Mouse (Mus musculus): ENCODE measurements at regions not wholly inside any gene's neighbourhood (a gene's known extent, or its start where the extent isn't known, plus 50 kb on each side); places are given as distances from the start of the nearest gene placed in this dataset.
A peak's percentile ranks its signal among the peaks of the same experiment; 100 is the strongest.

DNA sequence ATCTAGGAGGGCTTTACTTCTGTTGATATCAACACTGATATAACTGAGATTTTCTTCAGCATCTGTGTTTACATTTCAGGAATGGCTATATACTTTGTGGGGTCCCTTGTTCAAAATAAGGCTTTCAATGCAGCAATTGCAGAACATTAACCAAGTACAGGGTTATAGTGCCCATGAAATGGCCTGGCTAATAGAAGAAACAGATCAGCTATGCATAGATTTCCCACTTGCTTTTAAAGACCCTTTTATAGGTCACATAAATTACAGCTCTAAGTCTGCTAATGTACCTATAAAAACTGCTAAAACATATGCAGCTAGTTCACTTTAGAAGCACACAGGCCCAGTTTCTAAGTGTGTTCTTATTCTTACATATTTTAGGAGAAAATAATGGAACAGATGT, 472.1 kb downstream of the Nup35 start:
- no peak for DNase-seq (ENCODE audit: low read depth, low spot score)

DNA sequence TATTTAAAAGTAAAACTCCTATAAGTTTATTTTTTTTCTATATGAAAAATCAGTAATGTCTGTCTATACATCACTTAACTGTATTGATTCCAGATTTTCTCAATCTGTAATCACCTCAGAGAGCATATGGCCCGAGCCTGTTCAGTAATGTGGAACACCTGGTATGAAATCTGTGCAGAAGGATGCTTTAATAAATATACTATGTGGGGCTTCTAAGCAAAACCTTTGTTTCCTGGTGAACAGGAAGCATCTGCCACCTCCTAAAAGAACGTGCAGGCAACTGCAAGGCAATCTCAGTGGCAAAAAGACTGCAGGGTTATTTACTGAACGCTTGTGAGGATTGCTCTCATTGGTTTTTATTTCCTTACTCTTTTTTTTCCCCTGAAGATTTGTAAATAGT, 488.8 kb downstream of the Nup35 start:
- no peak for DNase-seq (ENCODE audit: low read depth, low spot score)

DNA sequence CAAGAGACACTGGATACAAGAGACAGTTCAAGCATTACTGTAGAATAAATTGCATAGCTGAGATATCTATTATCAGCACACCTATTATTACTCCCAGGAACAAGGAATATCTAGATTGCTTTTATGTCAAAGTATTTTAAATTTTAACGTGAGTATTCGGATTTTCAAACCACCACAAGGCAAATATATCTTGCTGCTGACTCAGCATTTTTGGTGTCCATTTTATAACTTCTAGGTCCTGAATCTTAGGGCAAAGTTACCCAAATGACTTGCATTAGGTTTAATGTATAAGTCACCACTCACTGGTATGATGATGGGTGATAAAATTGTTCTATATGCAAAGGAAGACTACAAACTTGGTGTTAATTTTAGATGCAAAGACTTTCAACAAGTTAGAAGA, 501.7 kb downstream of the Nup35 start:
- no peak for DNase-seq (ENCODE audit: low read depth, low spot score)

GRCm38 (mm10) chr2:81120460-81121051, 503.5 kb downstream of the Nup35 start:
- peak; percentile 23 for DNase-seq (ENCODE audit: low read depth, low spot score)

DNA sequence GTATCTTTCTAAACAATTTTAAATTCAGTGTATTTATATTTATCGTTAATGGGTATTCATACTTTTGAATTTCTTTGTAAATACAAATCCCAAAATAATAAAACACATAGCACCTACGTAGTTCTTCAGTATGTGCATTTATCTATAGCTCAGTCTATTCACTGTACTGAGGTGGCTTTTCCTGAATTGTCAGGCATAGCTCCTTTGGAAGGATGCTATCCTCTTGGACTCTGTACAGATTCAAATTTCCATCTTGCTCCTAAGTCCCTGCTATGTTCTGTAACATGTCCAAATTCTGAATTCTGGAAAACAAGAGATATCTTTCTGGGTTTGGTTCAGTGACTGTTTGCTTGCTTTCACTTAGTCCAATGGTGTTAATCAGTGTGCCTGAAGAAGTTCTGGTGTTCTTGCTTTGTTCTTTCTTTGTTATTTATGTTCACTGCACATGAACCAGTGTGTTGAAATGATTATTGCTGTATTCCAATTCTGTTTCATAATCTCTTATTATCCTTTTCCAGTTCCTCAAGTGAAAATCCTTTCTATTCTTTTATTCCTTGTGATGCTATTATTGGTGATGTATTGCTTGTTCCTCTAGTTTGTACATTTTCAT, 519.5 kb downstream of the Nup35 start:
- DNase-seq (ENCODE audit: low read depth, low spot score): no peak

DNA sequence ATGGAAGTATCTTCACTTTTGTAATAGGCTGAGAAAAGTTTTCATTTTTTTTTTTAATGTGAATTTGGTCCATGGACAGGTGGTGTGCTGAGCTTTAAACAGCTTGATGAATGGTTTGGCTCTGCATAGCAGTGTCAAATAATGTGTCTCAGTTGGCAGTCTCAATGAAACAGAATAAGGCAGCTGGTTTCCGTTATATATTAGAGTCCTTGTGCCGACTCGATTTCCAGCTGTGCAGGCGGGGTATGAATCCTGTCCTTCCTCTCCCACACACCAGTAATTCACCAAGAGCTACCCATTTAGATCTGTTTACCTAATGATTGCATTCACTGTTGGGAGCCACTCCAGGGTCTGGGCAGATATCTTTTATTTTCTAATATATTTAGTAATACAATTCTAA, 526.6 kb downstream of the Nup35 start:
- peak; percentile 63 for DNase-seq (ENCODE audit: low read depth, low spot score)

DNA sequence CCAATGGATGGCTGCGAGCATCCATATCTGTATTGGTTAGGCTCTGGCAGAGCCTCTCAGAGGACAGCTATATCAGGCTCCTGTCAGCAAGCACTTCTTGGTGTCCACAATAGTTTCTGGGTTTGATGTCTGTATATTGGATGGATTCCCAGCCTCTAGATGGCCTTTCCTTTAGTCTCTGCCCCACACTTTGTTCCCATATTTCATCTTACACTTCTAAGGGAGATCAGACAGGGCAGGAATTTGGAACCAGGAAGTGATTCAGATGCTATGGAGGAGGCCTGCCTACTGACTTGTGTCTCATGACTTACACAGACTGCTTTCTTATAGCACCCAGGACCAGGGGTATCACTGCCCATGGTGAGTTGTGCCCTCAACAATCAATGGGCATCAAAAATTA, 529.4 kb downstream of the Nup35 start:
- no peak for DNase-seq (ENCODE audit: low read depth, low spot score)

DNA sequence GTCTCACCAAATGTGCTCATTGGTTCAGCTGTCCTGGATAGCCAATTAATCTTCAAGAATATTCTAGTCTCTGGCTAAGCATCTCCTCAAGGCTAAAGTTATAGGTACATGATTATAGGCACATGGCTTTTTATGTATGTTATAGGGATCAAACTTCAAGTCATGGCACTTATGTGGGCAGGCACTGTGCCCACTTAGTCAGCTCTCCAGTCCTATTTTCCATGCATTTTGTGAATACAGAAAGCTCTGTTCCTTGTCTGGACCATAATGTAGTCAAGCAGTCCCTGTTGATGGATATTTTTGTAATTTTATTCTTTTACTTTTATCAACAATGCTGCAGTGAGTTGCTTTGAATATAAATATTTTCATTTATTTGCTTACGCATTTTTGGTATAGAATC, 531.1 kb downstream of the Nup35 start:
- no peak for DNase-seq (ENCODE audit: low read depth, low spot score)

DNA sequence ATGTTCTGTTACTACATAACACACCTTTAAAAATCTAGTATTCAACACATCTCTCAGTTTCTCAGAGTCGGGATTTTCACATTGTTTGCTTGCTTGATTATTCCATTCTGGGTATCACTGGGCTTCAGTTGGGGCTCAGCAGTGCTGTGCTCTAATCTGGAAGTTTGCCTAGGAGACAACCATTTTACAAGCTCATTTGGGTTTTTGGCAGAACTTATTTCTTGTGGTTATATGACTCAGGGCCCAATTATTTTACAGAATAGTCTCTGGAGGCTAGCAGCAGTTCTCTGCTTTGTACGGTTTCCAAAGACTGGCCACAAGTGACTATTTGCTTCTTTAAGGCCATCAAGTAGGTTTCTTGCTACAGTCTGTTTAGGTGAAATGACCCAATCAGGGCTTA, 565.4 kb downstream of the Nup35 start:
- no peak for DNase-seq (ENCODE audit: low read depth, low spot score)

DNA sequence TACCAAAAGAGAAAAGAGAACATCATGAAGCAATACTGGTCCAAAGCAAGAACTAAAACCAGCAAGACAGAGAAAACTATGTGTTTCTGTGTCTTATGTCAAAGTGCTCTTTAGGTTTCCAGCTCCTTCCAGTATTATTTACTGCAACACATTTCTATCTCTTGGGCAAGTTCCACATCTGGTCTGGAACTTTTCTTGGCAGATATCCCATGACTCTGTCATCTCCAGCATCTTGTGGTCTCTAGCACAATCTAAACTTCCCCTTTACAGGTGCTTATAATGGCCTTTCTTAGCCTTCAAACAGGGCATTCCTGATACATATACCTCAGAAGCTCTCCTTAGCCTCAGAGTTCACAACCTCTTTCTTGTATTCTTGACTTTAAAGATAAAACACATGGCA, 568.9 kb downstream of the Nup35 start:
- DNase-seq (ENCODE audit: low read depth, low spot score): no peak

- DNase-seq (ENCODE audit: low read depth, low spot score): no peak
Observed at GRCm38 (mm10) chr2:81190831-81191230, 573.8 kb downstream of the Nup35 start.

DNA sequence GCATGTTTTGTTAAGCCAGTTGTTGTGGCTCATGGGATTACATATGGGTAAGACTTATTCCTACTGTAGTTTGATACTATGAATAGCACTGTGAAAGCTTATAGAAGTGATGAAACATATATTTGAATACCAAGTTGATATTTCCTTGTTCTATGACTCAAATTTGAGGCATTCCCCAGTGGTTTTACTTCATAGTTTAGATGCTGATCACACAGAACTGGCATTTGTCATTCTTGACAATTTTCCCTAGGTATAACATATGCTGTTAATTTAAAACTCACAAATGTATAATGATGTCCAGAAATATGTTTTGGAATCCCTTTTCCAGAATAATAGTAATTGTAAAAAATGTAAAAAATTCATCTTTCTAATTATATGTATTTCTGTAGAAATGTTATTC, 583.5 kb downstream of the Nup35 start:
- no peak for DNase-seq (ENCODE audit: low read depth, low spot score)
